Mouse (Mus musculus) layer of hippocampus, postnatal 14 days (tissue): ENCODE results near the gene Kcnj9. TPM values are rescaled to one million over a fixed set of nuclear protein-coding genes. Genes with fewer than 3 reads are reported as not detected.

ENCODE experiments used
- DNase-seq, 2 experiments: peaks; one replicate each; pipeline ENCODE4 v3.0.0; 2021 to 2022; ENCODE audit warnings: low spot score in 2 of 2, mixed read lengths in 1 of 2
- total RNA-seq, 2 experiments: library from RNA; stranded (reverse); gene quantifications; 2 replicates each; pipeline ENCODE4 v1.2.3; 2021

The Kcnj9 gene
- total RNA-seq, 2 experiments from 2014 or later, result 37.4 to 50.1 TPM

DNA sequence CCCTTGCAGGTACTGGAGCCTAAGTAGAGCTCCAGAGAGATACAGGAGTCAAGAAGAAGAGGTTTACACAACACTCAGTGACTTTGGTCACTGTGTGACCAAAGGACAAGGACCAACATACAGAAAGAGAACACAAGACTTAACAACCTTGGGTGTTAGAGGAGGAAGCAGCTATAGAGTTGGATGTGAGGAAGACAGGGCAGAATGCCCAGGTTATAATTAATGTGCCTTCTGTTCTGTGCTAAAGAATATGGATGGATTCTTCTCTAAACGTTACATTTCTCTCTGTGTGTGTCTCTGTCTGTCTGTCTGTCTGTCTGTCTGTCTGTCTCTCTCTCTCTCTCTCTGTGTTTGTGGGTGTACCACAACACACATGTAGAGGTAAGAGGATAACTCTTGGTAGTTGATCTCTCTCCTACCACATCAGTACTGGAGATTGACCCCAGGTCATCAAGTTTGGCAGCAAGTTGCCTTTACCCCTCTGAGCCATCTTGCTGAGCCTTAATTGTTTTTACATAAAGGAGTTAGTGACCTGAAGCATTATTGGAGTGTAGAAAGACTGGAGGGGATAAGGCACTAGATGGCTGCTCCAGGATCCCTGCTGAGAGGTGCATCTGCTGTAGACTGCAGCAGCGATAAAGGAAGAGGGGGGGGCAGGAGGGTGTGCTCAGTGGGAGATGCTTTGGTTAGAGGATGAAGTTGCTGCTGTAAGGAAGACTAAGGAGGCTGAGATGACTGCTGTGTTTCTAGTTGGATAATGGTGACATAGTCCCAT, 8.5 kb upstream of the Kcnj9 start:
- DNase-seq, result no peak

DNA sequence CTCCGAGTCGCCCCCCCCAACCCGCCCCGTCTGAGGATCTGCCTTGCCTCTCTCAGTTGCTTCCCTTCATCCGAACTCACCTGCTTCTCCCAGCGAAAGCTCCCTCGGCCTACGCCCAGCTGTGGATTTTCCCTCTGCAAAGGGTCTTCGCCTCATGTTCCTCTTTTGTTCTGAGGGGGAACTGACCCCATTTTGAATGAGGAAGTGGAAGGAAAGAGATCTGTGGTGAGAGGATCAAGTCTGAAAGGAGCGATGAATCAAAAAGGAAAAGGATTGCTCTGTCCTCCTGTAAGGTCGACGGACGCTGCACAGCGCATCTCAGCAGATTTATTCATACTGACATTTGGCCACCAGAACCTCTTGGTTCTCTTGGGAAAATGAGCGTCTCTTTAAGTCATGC, 6.7 kb upstream of the Kcnj9 start:
- no peak for DNase-seq

DNA sequence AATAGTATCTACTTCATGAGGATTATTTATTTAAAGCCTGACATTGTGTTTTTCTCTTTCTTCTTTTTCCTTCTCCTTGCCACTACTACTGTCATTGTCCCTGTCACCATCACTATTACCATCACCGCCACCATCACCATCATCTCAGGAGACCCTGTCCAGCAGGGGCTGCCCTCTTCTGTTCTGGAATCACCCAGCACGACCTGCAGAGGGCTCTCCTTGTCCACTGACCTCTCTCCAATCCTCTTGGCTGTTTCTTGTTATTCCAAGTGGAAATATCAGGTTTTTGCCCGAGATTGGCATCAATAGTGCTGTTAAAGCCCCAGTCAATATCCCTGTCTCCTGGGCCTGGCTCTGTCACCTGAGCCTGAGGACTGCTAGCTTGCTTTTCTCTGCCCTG, 4.4 kb upstream of the Kcnj9 start:
- no peak for DNase-seq

DNA sequence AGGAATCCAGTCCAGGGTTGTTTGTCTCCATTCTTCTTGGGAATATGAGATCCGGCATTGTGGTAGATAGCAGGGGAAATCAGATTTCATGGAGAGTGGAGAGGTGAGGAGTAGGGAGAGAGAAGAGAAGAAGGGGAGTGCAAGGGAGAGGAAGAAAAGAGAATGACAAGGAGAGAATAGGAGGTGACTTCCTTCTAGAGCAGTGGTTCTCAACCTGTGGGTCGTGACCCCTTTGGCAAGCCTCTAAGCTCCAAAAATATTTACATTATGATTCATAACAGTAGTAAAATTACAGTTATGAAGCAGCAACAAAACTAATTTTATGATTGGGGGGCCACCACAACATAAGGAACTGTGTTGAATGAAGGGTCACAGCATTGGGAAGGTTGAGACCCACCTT, 3.8 kb upstream of the Kcnj9 start:
- DNase-seq, result no peak

DNA sequence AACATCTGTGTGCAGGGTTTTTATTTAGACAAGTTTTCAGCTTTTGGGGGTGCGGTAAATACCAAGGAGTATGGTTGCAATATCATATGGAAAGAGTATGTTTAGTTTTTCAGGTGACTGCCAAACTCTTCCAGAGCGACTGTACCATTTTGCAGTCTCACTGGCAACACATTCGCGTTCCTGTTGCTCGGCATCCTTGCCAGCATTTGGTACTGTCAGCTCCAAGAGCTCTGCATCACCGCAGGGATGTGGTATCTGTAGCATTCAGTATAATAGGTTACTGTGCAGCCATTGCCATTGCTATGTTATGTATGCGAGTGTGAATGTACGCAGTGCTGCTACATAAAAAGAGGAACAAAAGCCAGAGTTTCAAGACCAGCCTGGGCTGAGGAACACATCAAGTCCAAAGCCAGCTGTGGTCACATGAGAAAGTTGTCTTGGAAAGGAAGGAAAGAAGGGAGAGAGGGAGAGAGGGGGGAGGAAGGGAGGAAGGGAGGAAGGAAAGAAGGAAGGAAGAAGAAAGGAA, 2.4 kb upstream of the Kcnj9 start:
- DNase-seq, result no peak

DNA sequence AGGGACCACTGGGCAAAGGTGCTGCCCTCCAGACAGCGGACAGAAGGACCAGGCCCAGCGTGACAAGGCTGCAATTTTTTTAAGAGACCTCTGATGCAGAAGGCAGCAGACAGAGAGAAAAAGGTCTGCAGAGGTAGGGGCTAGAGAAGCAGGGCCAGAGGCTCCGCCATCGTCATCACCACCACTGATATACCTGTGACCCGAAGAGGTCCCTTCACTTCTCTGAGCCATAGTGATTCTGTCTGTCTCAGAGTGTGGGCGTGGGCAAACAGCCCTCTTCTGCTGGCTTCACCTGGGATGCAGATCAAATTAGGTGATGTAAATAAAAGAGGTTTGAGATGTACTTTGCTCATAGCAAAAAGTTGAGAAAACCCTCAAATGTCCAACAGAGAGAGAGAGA, 498 bp upstream of the Kcnj9 start:
- DNase-seq, result no peak

DNA sequence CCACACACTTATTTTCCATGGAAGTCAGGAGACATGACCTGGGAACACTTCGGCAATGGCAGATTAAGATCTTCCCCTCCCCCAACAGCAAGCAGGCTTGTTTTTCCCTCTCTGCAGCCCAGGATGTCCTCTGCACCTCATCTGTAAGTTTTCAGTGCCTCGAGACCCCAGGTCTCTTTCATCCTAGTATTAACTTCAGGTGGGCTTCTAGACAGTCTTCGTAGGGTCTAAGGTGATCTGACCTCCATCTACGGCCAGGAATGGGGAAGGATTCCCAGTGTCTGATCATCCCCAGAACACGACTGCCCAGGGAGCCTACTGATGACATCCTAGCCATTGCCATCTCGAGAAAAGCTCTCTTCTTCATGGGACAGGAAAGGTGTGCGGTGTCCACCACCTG, 657 bp downstream of the Kcnj9 start:
- no peak for DNase-seq

DNA sequence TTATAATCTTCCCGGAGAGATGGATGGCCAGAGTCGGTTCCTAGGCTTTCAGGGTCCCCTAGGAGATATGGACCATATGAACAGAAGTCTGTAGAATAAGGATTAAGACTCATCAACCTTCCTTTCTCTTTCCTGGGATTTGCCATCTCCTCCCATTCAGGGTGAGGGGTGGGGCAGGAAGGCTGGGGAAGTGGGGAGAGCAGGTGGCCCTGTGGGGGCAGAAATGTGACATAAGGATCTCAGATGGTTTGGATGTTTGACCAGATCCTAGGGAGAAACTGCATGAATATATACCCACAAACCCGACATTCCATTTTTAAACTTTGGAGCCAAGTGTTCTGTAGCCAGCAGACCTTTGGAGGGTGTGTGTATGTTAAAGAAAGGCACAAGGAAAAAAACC, 1.1 kb downstream of the Kcnj9 start:
- no peak for DNase-seq

DNA sequence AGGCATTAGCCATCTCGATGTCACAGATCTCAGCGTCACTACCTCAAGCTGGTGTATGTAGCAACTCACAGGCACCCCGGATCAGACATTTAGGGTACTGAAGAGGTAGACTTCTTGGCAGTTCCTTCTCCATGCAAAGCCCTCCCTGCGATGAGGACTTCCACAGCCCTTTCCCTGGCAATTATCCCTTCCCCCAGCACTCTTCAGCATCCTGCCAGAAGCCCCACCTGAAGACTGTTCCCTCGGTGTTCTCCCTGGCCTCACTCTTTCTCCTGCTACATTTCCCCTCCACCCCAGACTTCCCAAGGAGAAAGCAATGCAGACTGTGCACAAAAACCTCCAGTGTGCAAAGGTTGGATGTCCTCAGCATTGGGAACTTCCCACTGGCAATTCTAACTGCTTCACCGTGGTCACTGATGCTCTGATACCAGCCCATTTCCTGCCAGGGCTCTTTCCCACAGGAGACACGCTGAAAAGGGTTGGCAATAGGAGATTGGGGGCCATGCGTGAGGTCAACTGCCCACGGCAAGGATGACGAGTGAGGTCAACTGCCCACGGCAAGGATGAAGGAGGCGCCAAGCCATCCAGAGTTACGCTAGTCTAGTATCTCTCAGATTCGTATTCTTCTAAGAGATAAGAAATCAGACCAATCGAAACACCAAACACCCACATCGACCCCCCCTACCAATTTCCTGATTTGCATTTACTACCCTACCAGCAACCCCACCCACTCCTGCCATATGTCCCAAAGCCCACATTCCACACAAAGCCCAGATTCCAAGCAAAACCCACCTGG, 1.7 kb downstream of the Kcnj9 start:
- peak in 1 of 2 experiments; percentile 72 for DNase-seq

DNA sequence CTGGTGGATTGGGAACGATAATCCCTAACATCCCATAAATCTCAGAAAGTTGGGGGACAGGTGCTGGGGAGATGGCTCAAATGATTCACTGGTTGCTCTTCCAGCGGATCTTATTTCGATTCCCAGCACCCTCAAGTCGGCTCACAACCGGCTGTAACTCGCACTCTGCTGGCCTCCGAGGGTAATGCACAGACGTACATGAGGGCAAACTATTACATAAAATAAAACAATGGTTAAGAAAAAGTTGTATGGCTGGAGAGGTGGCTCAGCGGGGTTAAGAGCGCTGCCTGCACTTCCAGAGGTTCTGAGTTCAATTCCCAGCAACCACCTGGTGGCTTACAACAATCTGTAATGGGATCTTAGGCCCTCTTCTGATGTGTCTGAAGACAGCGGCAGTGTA, 2.4 kb downstream of the Kcnj9 start:
- no peak for DNase-seq

DNA sequence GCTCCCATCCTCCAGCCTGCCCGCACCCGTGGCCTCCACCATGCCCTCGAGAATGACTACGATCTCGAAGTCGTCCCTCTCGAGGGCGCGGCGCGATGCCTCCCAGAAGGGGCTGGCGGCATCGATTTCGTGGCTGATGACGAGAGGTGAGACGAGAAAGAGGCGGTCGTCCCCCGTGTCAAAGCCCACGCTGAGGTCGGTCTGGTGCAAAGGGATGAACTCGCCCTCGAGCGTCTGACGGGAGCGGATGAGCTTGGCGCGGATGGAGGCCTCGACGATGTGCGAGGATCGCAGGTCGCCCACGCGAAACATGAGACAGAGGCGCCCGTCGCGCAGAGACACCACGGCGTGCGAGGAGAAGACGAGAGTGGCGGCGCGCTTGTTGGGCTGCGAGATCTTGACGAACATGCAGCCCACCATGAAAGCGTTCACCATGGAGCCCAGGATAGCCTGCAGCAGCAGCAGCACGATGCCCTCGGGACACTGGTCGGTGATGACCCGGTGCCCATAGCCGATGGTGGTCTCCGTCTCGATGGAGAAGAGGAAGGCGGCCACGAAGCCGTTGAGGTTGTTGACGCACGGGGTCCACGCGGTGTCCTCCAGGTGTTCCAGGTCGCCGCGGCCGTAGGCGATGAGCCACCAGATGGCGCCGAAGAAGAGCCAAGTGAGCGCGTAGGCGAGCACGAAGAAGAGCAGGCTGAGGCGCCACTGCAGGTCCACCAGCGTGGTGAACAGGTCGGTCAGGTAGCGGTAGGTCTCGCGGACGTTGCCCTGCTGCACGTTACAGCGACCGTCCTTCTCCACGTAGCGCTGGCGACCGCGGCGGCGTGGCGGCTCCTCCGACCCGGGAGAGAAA, 3.2 kb downstream of the Kcnj9 start:
- peak in 1 of 2 experiments; percentile 59 for DNase-seq

DNA sequence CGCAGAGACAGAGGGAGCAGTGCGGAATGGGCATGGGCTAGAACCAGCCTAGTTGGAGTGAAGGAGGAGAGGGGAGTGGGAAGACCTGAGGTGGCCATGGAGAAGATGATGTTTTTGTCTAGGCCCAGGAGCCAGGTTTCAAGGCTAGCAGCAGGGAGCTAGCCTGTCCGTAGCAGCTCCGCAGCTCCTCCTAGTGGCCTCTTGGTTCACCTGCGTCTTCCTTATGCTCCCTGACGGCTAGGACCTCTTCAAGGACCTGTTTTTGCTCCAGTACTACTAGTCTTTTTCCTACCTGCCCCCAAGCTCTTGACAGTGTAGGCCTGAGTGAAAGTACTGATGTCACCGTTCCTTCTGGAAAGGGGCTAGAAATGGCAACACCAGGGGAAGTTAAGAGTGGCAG, 4.4 kb downstream of the Kcnj9 start:
- peak; percentile 73 to 79 for DNase-seq

DNA sequence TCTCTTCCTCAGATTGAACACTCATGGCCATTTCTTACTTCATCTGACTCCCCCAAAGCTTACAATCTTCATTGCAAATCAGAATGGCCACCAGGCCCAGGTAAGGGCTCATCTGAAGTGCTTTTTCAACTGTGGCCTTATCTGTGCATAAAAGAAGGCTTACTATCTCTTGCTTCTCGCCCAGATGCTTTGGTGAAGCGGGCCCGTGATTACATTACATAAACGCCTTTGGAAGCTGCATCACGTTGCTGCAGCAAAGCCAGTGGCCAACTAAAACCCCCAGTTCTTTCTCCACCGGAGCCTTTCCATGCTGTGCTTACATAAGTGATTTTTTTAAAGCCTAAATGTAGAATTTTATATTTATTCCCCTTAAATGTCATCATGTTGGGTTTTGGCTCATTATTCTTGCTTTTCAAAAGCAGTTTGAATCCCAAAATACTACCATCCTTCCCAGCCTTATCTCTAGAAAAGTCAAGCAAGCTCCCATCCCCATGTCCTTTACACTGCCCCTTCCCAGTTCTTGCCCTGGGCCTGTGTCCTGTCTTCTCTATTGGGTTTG, 5.2 kb downstream of the Kcnj9 start:
- peak in 1 of 2 experiments; percentile 62 for DNase-seq

DNA sequence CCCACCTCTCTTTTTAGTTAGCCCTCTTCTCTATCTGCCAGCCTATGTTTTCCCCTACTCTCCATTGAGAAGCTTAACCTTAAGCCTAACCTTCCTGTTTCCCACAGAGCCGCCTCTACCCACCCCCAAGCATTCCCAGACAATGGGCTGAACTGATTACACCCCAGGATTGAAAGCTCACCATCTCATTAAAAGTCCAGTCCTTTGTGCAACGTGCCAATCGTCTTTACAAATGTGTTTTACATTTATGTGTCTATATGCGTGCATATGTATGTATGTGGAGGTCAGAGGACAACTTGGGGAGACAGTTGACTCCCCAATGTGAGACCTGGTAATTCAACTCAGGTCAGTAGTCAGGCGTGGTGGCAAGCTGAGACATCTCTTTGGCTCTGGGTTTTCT, 5.8 kb downstream of the Kcnj9 start:
- no peak for DNase-seq

DNA sequence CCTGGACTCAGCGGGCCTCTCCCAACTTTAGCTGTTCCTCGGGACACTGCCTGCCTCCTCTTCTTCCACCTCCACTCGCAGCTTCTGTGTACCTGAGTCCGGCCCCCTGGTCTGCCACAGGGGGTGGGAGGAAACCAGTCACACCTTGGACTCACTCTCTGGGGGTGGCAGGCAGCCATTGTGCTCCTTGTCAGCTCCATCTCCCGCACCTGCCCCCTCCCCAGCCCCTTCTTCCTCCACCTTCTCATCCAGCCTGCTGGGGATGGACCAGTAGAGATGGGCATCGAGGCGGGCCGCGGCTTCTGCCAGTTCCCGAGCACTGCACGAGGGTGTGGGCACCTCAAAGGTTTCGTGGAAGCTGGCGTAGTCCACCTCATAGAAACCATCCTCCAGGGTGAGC, 6.4 kb downstream of the Kcnj9 start:
- no peak for DNase-seq

DNA sequence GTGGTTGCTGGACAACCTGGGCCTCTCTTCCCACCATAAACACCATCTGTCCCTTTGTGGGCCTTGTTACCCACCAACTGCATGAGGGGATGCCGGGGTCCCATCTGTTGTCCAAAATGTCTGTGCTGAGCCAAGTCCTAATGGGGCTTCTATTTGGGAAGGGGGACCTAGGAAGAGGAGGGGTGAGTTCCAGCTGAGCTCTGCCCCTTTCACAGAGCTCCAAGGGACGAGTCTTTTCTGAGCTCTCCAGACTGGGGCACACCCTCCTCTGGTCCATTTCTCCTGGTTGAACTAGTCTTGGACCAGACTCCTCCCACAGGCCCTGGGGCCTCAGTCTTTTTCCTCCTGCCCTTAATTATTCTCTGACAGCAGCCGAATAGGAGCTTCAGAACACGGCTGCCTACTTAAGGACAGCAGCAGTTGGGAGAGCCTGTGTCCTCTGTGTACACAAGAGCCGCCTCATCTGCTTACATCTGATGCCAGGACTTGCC, 9.2 kb downstream of the Kcnj9 start:
- DNase-seq, result no peak

DNA sequence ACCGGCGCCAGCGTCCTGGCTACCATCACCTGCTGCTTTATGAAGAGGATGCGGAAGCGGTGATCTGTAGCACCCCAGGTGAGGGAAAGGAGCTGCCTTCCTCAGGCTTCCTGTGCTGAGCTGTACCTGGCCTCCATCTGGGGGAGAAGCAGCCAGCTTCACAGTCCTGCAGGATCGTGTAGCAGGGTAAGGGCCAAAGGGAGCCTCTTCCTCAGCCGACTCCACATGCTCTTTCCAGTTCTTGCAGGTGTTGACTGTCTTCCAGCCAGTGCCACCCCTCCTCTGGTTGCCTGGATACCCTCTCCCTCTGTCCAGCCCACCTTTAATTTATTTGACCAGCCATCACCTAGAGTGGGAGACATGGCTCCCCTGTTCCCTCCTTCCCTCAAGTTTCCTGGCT, 9.8 kb downstream of the Kcnj9 start:
- no peak for DNase-seq

DNA sequence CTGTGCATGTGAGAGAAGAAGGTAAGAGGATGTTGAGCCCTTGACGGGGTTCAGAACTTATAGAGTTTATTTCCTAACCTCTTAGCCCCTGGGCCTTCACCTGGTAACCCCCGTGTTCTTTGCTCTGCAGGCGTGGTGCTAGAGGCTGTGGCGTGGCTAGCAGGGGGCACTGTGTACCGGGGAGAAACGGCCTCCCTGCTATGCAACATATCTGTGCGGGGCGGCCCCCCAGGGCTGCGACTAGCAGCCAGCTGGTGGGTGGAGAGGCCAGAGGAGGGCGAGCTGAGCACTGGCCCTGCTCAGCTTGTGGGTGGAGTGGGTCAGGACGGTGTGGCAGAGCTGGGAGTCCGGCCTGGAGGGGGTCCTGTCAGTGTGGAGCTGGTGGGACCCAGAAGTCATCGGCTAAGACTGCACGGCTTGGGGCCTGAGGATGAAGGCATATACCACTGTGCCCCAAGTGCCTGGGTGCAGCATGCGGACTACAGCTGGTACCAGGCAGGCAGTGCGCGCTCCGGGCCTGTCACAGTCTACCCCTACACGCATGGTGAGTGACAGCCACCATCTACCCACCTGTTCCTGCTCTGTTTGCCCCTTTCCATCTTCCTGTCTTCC, 10.6 kb downstream of the Kcnj9 start:
- DNase-seq, result no peak

DNA sequence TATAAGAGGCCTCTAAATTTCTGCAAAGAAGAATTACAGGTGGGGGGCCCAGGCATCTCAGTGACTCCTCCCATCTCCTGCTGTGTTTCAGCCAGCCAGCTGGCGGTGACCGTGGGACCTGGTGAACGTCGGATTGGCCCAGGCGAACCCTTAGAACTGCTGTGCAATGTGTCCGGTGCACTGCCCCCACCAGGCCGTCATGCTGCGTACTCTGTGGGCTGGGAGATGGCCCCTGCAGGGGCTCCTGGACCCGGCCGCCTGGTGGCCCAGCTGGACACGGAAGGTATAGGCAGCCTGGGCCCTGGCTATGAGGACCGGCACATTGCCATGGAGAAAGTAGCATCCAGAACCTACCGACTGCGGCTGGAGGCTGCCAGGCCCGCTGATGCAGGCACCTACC, 11.2 kb downstream of the Kcnj9 start:
- DNase-seq, result no peak

DNA sequence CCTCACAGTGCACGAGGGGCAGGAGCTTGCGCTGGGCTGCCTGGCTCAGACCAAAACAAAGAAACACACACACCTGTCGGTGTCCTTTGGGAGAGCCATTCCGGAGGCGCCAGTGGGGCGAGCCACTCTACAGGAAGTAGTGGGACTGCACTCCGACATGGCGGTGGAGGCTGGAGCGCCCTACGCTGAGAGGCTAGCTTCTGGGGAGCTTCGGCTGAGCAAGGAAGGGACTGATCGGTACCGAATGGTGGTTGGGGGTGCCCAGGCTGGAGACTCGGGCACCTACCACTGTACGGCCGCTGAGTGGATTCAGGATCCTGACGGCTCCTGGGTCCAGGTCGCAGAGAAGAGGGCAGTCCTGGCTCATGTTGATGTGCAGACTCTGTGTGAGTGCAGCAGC, 11.7 kb downstream of the Kcnj9 start:
- no peak for DNase-seq

DNA sequence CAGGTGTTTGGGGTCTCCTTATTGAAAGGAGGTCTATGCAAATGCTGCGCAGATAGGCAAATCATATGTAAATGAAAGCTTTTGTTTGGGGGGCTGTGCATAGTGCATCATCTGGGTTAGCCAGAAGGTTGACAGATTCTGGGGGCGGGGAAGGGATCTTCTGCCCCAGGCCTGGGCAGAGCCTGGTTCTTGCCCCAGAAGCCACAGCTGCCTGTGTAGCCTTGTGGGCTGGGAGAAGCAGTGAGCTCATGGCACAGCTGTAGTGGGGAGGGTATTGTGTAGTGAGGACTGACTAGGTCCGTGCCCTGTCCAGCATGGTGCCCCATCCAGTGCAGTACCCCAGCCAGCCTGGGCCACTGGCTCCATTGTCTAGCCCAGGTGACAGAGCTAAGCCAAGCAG, 14.2 kb downstream of the Kcnj9 start:
- no peak for DNase-seq
